8 mouse cellular contexts compared by ENCODE assay signal in the genomic region with DNA sequence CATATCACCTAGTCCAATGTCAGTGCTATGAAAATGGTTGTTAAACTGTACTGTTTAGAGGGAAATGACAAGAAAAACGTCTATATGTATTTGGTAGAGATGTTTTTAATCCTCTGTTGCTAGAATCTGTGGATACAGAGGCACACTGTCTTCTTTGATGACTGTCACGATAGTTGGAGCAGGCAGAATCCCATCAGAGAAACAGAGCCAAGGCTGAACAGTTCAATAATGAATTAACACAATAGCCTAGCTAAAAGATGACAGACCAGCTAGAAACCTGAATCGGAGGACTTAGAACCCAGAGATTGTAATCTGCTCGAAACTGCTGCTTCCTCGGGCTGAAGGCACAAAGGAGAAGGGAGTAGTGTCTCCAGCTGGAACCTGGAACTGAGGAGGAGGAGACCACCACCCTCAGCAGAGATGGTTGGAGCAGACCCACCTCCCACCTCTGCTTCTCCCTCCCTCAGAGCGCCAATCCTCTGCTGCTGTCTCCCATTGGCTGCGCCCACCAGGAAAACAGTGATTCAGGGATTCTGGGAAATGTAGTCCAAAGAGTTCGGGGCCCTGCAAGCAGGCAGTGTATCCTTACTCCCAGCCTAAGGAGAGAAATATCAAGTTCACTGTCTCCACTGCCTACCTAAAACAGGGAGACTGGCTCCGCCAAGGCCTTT.
DNase-seq lines count a peak whose midpoint lies in the region; TF ChIP-seq lines count a peak whose summit lies in the region.

No protein-coding gene starts in this region.

- peak; percentile 57 for DNase-seq in ZHBTc4 (ENCODE audit: low read depth, low spot score)
- DNase-seq in cerebellum, postnatal 36 days: peak; percentile 72 to 78
- peak; percentile 69 for DNase-seq in gastrocnemius, adult 2 months
- DNase-seq in hindlimb bud, embryonic 11.5 days (ENCODE audit: extremely low spot score, low read depth, low spot score): peak; percentile 46
- peak; percentile 75 to 80 for DNase-seq in left cerebral cortex, adult 2 months (ENCODE audit: extremely low spot score in 1 of 2, low spot score in 2 of 2)
- peak; percentile 70 for DNase-seq in lung, postnatal 25 days (ENCODE audit: low spot score)
- peak; percentile 82 for DNase-seq in right cerebral cortex, postnatal 25 days
- no peak for DNase-seq in c-Kit-positive CD71-positive TER-119-positive erythroid progenitor cells, embryonic 14.5 days (ENCODE audit: low spot score)

- H3K4me3 ChIP-seq in gastrocnemius, adult 2 months: peak overlapping the region; percentile 70
- H3K4me3 ChIP-seq in left cerebral cortex, adult 2 months: peak overlapping the region; percentile 59

- TF ChIP-seq CTCF in gastrocnemius, adult 2 months (IDR thresholded peaks at IDR 0.05): no peak
- no peak for TF ChIP-seq CTCF in left cerebral cortex, adult 2 months (IDR thresholded peaks at IDR 0.05)

- intact Hi-C loops in gastrocnemius, adult 2 months (cut with DNase I): no loop called here
- intact Hi-C loops in left cerebral cortex, adult 2 months (cut with DNase I): loop anchor here (10.0 kb wide), 1 partner anchor 283 kb away; no protein-coding TSS in a partner anchor

- H3K27ac ChIP-seq in gastrocnemius, adult 2 months: peak overlapping the region; percentile 81
- peak overlapping the region; percentile 75 for H3K27ac ChIP-seq in left cerebral cortex, adult 2 months
